Mouse (Mus musculus) embryonic facial prominence, embryonic 15.5 days (tissue): Measurements from ENCODE around the gene C1qc. TPM values are rescaled to one million over a fixed set of nuclear protein-coding genes. Genes with fewer than 3 reads are reported as not detected.

Source experiments
- ATAC-seq: fragments of 200-750 bp; cut with Nextera tagmentation; 2 replicates; pipeline ENCODE4 v1.8.0; 2017; ENCODE audit warnings: low read depth, moderate TSS enrichment; ENCODE audit not compliant: insufficient number of reproducible peaks, low FRiP score, low TSS enrichment
- H3K27ac ChIP-seq: fragments of 300-500 bp; sonication (generic); replicated peaks from 2 replicates; pipeline ENCODE4 v1.5.1; 2015; ENCODE audit warnings: mild to moderate bottlenecking, inconsistent platforms
- H3K27me3 ChIP-seq: fragments of 300-500 bp; sonication (generic); 2 replicates; pipeline ENCODE4 v1.6.1; 2015; ENCODE audit warnings: inconsistent platforms
- H3K36me3 ChIP-seq: fragments of 300-500 bp; sonication (generic); 2 replicates; pipeline ENCODE4 v1.6.1; 2015; ENCODE audit warnings: mild to moderate bottlenecking, inconsistent platforms
- H3K4me1 ChIP-seq: fragments of 300-500 bp; sonication (generic); 2 replicates; pipeline ENCODE4 v1.6.1; 2015; ENCODE audit warnings: inconsistent platforms
- H3K4me2 ChIP-seq: fragments of 300-500 bp; sonication (generic); replicated peaks from 2 replicates; pipeline ENCODE4 v1.6.1; 2015; ENCODE audit warnings: mild to moderate bottlenecking, inconsistent platforms
- H3K4me3 ChIP-seq: fragments of 300-500 bp; sonication (generic); replicated peaks from 2 replicates; pipeline ENCODE4 v1.5.1; 2015; ENCODE audit warnings: mild to moderate bottlenecking, inconsistent platforms
- H3K9ac ChIP-seq: fragments of 300-500 bp; sonication (generic); 2 replicates; pipeline ENCODE4 v1.6.1; 2015; ENCODE audit warnings: inconsistent platforms
- H3K9me3 ChIP-seq: fragments of 300-500 bp; sonication (generic); replicated peaks from 2 replicates; pipeline ENCODE4 v1.6.1; 2016; ENCODE audit warnings: inconsistent platforms
- WGBS: fragments of 180-500 bp; shearing (Covaris S2); methylation state at CpG from one replicate; pipeline ENCODE4 v1.1.7; 2015; 5-methylcytosine and 5-hydroxymethylcytosine counted together
- polyA plus RNA-seq: library from polyadenylated mRNA; unstranded; fragments of >200 nt; fragmentation: Nextera tagmentation; extraction: Ambion mirVana; gene quantifications from 2 replicates; pipeline ENCODE4 v1.2.1, GENCODE M21; 2015

C1qc gene
- polyA plus RNA-seq, 1 experiment from 2014 or later: 46.0 TPM

GRCm38 (mm10) chr4:136852119-136852518, 40.7 kb downstream of the C1qc start:
- Histone ChIP-seq H3K4me1 (no peaks in the 10 kb centered on the region), H3K9me3 (no peaks in the 10 kb centered on the region), H3K27me3 (no peaks in the 10 kb centered on the region), H3K4me3 (no peak overlapping the region), H3K9ac (no peak overlapping the region), H3K27ac (no peak overlapping the region), H3K36me3 (no peaks in the 10 kb centered on the region), H3K4me2 (no peak overlapping the region)
- 57% methylated on average over 5 of the region's 5 CpGs for WGBS
- no peak for ATAC-seq

GRCm38 (mm10) chr4:136848565-136848964, 44.3 kb downstream of the C1qc start:
- no peaks in the 10 kb centered on the region for H3K4me1 ChIP-seq
- no peaks in the 10 kb centered on the region for H3K9me3 ChIP-seq
- ATAC-seq: no peak
- H3K36me3 ChIP-seq: no peaks in the 10 kb centered on the region
- H3K27me3 ChIP-seq: 0 out of 2 replicates have a peak, but pooled peaks cover 5% of the 10 kb centered on the region
- H3K4me2 ChIP-seq: no peak overlapping the region
- 57% methylated on average over 4 of the region's 4 CpGs for WGBS
- H3K27ac ChIP-seq: no peak overlapping the region
- no peak overlapping the region for H3K9ac ChIP-seq
- H3K4me3 ChIP-seq: no peak overlapping the region

GRCm38 (mm10) chr4:136847166-136847565, 45.7 kb downstream of the C1qc start:
- Histone ChIP-seq H3K9ac (no peak overlapping the region), H3K27me3 (0 out of 2 replicates have a peak, but pooled peaks cover 5% of the 10 kb centered on the region), H3K27ac (no peak overlapping the region), H3K9me3 (no peaks in the 10 kb centered on the region), H3K4me3 (no peak overlapping the region), H3K4me1 (no peaks in the 10 kb centered on the region), H3K36me3 (no peaks in the 10 kb centered on the region), H3K4me2 (no peak overlapping the region)
- ATAC-seq: no peak
- 74% methylated on average over 6 of the region's 6 CpGs for WGBS

GRCm38 (mm10) chr4:136842802-136843201, 50.1 kb downstream of the C1qc start:
- no peak for ATAC-seq
- 79% methylated on average over 10 of the region's 10 CpGs for WGBS
- H3K36me3 ChIP-seq: no peaks in the 10 kb centered on the region

GRCm38 (mm10) chr4:136842033-136842432, 50.8 kb downstream of the C1qc start:
- H3K36me3 ChIP-seq: no peaks in the 10 kb centered on the region
- H3K4me1 ChIP-seq: peaks cover 6% of the 10 kb centered on the region
- H3K9ac ChIP-seq: no peak overlapping the region
- H3K27ac ChIP-seq: no peak overlapping the region
- no peaks in the 10 kb centered on the region for H3K9me3 ChIP-seq
- peaks cover 8% of the 10 kb centered on the region for H3K27me3 ChIP-seq
- no peak for ATAC-seq
- H3K4me2 ChIP-seq: no peak overlapping the region
- WGBS: 77% methylated on average over 4 of the region's 4 CpGs
- no peak overlapping the region for H3K4me3 ChIP-seq

More at GRCm38 (mm10) chr4:136842802-136843201, 50.1 kb downstream of the C1qc start:
- Histone ChIP-seq H3K4me1 (peaks cover 3% of the 10 kb centered on the region; the same call in 1 of the 2 replicates), H3K9me3 (no peaks in the 10 kb centered on the region), H3K4me3 (no peak overlapping the region), H3K4me2 (no peak overlapping the region), H3K27ac (no peak overlapping the region), H3K9ac (no peak overlapping the region), H3K27me3 (peaks cover 8% of the 10 kb centered on the region)

- ATAC-seq: no peak
- 9% methylated on average over 5 of the region's 5 CpGs for WGBS
Observed at GRCm38 (mm10) chr4:136841056-136841455, 51.8 kb downstream of the C1qc start.

More at GRCm38 (mm10) chr4:136841056-136841455, 51.8 kb downstream of the C1qc start:
- Histone ChIP-seq H3K4me2 (no peak overlapping the region), H3K9ac (no peak overlapping the region), H3K9me3 (no peaks in the 10 kb centered on the region), H3K27ac (no peak overlapping the region), H3K27me3 (peaks cover 8% of the 10 kb centered on the region), H3K36me3 (no peaks in the 10 kb centered on the region), H3K4me1 (peaks cover 16% of the 10 kb centered on the region), H3K4me3 (no peak overlapping the region)

Other genes starting within 250 kb of the C1qc start
- gene Ephb2, start 57.1 kb downstream of the C1qc start, polyA plus RNA-seq: 12.2 and 13.1 TPM in 2 replicates
- gene C1qb, start 6.9 kb downstream of the C1qc start, polyA plus RNA-seq: 85.7 and 86.5 TPM in 2 replicates
- 47.5 and 52.1 TPM in 2 replicates for gene C1qa, start 5.7 kb upstream of the C1qc start, polyA plus RNA-seq
- gene Epha8, start 63.8 kb upstream of the C1qc start, polyA plus RNA-seq: 1.1 and 2.0 TPM in 2 replicates
- gene Zbtb40, start 155.7 kb upstream of the C1qc start, polyA plus RNA-seq: 4.5 and 4.6 TPM in 2 replicates